Mouse (Mus musculus): ENCODE measurements around the gene Skp1a.

Skp1a gene

DNA sequence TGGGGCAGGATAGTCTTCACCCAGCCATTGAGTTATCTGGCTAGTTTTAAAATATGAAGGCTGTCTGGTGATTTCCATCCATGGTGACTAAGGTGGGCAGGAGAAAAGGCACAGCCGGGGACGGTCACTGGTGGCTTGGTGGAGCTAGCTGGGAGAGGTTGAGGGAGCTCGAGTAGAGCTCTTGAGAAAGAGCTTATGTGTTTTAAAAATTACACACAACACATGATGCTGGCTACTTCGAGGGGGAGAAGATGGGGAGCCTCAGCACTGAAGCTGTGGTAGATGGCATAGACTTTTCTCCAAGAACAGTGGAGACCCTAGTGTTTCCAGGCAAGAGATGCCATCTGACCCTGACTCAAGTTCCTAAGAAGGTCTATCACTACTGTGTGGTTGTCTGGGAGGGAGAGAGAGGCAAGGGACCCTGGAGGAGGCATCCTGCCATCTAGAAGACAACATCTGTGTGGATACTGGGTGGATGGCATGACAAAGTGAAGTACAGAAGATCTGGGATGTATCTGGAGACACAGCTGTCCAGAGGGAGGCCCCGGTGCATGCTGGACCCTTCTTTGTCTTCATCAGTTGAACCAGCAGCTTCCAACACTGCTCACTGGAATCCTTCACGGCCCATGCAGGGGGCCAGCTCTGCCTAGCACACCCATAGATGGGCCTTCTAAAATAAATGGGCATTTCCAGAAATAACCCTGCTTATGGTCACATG lies 45.8 kb downstream of the Skp1a start:
- DNase-seq (ENCODE audit: low spot score in 2 of 2), result no peak

DNA sequence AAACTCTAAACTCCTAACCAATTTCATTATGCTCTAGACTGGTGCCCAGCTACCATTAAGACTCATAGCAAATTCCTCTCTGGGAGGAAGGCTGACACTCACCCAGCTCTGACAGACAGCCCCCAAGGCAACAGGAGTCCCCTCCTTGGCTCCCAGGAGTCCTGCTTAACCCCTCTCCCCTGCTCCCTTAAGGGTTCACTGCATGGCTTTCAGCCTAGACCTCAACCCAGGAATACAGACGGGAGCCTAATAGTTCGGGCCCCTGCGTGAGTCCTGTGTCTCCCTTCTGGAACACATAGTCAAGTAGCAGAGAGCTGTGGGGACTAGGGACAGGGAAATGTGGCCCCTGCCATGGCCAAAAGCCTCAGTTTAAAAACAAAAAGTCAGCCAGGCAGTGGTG lies 46.4 kb downstream of the Skp1a start:
- DNase-seq (ENCODE audit: low spot score in 2 of 2), result no peak

DNA sequence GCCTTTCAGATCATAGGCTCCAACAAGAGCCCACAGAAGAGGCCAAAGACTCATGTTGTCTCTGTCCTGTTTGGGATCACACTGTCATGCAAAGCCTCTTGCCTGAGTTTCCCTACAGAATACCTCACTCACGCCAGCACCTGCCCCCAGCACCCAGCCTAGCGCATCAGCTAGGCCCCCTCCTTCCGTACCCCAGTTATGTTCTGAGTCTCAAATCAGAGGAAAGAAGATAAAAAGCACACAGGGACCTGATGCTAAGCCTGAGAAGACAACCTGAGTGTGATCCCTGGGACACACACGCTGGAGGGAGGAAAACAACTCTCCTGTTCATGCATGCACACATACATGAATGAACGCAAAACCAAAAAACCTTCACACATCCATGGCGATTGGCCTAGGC lies 47.2 kb downstream of the Skp1a start:
- DNase-seq (ENCODE audit: low spot score in 2 of 2), result no peak

DNA sequence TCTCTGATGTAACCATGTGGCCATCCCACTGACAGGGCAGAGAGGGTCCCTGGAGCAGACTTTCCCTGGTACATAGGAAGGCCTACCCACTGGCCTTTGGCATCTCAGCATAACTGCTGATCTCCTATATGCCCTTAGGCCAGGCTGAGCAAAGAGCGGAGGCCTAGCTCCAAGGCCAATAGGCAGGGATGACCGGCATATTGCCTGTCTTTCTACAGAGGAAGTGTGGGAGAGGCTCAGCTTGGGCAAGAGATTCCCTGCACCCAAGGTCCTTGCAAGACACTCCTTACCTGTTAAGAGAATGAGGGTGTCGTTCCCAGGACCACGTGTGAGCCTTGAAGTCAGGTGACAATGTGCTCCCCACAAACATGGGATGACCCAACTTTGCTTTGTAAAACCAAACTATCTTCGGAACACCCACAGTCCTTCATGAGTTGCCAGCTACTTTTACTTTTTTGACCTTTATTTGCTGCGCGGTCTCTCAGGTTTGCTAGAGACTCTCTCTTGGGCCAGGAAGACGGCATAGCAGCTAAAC lies 47.9 kb downstream of the Skp1a start:
- DNase-seq (ENCODE audit: low spot score in 2 of 2), result no peak

DNA sequence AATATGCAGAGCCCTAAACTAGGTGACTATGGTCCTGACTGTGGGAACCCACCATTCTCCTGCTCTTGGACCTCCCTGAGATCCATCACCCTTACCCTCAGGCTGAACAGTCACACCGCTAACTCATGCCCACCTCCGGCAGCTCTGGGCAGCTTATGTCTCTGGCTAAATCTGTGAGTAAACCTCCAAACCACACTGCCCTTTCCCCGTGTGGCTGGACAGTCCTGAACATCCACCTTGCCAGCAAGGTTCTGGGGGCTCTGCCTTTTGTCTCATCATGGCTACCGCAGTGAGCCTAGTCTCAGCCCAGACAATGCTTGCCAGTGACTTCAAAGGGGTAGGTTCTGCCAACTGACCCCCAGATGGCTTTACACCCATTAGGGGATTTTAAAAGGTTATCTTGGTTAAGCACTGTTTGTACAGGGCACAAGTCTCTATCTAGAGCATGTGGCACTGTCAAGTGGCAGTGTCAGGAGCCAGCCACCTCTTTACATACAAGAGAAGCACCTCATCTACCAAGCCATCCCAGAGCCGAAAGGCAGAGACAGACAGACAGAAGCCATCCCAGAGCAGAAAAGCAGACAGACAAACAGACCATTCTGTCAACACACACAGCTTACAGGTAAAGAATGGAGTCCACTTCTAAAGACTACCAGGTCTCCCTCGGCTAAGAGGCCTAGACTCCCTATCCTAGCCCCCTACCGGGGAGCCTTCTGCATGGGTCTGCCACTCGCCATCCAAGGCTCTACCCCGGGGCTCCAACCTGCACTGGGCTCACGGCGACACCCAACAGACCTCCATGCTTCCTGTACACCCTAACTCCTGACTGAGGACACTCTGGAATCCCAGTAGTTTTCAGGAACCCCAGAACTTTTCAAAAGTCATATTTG lies 49.0 kb downstream of the Skp1a start:
- DNase-seq (ENCODE audit: low spot score in 2 of 2), result no peak

DNA sequence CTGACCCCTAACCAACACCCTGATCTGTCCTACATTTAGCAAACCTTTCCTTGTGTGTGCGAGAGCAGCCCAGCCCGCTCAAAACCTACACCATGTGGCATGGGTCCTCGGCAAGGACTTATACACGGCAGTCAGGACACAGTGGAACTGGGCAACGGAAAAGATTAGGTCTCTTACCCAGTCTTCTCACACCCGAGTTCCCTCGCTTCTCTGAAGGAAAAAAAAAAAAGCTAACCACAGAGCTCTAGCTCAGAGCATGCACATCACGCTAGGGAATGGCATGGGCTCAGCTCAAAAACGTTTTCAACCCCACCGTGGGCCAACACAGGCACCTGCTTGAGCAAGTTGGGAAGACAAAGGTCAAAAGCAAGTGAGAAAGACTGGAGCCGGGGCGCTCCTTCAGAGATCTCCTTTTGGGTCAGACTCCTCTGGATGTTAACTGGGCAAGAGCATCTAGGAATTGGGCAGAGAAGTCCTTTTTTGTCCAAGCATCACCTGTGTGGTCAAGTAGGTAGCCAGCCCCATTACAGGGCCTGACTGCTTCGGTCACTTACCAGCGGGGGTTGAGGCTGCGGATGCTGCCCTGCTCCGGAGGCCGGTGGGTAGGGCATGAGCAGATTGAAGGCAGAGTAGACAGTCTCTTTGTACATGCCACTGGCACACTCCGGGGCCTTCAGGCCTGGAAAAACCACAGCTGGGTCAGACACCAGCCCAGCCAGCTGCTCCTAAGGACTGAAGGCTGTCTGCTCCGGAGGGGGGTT lies 50.0 kb downstream of the Skp1a start:
- DNase-seq (ENCODE audit: low spot score in 2 of 2), result no peak

DNA sequence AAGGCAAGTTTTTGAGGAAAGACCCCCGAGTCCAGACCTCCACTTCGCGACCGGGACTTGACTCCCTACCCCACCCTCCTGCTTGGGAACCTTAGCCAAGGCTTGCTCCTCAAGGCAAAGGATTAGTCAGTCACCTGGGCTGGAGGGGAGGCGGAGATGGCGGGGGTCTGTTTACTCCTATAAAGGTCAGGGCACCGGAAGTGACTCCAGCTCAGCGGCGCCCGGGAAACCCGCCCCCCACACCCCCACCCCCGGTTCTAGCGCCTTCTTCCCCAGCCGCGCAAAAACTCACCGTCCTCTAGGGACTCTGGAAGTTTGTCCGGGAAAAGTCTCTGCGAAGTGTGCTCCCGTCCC lies 50.6 kb downstream of the Skp1a start:
- no peak for DNase-seq (ENCODE audit: low spot score in 2 of 2)

DNA sequence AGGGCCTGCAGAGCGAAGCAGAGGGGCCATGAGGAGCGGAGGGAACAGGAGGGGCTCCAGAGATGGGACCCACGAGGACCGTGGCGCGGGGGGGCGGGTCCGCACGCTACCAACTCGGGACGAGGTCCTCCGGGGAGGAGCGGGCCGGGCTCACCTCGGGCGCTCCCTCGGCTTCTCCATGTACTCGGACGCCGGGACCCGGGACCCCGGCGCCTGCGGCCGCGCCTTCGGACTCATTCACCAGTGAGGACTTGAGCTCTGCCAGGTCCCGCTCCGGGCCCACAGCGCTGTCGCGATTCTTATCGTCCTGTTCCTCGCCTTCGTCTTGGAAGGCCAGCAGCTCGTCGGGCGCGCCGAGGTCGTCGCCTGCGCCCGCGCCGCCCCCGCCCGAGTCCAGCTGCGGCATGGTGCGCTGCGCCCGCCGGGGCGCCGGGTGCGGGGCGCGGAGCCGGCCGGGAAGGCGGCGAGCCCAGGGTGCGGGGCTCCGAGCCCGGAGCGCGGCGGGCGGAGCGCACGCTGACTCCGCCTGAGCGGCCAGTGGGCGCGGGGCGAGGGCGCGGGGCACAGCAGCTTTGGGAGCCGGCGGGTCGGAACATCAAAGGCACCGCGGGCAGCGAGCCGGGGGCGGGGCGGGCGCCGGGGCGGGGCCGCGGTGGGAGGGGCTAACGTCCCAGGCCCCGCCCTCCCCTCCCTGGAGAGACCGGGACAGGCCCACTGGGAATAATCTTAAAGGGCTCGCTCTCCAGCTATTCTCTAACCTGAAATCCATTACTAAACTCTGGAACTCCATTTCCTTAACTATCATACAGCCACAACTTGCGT lies 51.2 kb downstream of the Skp1a start, which contains the start of gene Tcf7:
TSS of gene Tcf7 (minus strand) at position 241 of the 822 bp plus-strand sequence.
- DNase-seq (ENCODE audit: low spot score in 2 of 2), result no peak

DNA sequence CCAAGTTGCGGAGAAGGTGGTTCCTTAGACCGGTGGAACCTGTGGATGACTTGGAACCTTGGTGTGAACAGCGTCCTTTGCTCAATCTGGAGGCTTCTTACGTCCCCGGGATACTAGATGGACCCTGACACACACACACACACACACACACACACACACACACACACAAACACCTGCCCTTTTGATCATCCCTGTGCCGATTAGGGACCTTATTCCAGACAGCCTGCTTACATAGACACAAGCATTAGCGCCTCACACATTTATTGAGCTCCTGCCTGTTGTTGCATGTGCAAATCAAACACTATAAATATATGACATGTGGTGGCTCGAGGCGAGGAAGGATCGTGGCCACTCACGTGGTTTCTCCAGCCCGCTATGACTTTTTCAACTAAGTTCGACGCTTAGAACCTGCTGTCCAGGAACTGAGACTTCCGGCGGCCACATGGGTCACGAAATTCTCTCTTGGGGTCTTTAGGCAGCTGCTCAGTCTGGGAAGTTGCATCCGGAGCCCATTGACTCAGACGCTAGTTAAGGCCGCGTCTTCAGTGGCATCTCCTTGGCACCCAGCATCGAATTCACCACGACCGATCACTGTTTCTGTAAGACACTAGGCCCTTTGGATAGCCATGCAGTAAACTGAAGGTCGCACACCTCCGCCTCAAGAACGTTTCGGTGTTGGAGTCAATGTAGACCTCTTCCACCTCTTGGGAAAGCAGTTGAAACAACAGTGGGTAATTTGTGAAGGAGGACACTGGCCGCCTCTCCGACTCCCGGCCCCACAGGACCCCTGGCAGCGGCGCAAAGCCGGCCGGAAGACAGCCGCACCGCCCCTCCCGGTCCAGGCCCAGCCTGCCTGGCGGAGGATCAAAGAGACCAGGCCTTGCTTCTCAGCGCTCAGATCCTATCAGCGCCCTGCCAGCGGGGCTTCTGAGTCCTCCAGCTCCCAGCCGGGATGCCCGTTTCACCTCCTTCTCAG lies 52.1 kb downstream of the Skp1a start:
- DNase-seq (ENCODE audit: low spot score in 2 of 2), result no peak

DNA sequence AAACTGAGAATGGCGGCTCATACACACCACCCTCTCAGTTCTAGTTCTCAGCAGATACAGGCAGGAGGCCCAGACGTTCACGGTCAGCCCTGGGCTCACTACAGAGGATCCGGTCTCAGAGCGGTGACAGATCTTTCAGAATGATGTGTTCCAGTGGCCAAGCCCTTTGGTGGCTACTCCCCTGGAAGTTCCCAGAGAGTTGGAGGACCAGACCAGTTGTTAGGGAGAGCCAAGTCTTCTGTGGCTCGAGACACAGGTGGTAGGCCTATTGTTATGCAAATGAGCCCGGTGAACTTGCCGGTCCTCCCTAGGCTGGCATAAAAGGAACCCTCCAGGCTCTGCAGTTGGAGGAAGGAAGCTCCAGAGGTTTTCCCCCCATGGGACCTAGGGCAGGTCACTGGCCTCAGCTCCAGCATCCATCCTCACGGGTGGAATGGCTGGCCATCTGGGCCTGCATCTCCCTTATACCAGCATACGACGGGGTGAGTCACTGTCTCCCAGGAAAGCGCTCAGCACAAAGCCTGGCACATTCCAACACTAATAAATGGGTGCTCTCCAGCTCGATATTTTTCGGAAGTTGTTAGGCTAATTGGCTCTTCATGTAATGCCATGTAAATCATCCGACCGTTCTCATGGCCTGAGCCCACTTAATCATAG lies 54.6 kb downstream of the Skp1a start:
- no peak for DNase-seq (ENCODE audit: low spot score in 2 of 2)

DNA sequence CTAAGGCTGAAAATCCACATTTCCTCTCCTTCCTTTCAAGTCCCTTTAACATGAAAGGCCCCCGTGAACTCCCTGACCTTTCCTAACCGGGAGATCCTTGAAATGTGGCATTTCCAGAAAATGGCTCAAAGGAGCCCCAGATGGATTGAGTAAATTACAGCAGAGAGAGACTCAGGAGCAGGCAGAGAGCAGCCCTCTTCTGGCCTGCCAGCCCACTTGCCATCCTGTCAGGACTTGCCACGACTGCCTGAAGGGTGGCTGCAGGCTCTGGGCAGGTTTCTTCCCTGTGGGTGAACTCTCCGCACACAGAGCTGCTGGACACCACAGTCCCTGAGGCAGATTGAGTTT lies 55.1 kb downstream of the Skp1a start:
- no peak for DNase-seq (ENCODE audit: low spot score in 2 of 2)

DNA sequence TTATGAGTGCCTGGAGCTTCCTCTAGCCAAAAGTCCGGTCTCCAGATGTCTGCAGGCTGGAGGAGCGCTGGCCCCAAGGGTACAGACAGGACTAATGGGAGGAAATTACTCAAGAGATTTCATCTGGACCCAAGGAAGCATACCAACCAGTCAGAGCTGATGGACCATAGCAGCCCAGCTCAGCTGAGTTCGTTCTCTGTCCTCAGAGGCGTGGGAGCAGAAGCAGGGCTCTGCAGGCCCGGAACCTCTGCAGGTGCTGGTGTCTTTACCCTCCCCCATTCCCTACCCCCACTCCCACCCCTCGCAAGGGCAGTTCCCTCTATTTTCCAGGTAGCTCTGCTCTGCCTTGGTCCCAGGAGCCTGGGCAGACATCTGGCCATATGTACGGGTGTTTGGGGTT lies 60.6 kb downstream of the Skp1a start:
- DNase-seq (ENCODE audit: low spot score in 2 of 2), result no peak

DNA sequence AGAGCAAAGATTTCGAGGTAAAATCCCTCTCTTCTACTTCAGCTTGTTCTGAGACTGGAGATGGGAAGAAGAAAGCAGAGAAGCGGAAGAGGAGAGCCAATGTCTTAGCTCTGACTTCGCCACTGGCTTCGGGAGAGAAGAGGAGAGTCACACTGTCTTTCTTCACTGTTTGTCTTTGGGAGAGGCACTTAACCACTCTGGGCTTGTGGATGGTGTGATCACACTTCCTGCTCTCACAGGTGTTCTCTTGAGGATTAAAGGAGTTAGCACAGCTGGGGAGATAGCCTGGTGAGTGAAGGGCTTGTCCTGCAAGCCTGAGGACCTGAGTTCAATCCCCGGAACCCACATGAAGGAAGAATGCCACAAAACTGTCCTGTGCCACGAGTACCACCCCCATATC lies 61.1 kb downstream of the Skp1a start:
- DNase-seq (ENCODE audit: low spot score in 2 of 2), result no peak

DNA sequence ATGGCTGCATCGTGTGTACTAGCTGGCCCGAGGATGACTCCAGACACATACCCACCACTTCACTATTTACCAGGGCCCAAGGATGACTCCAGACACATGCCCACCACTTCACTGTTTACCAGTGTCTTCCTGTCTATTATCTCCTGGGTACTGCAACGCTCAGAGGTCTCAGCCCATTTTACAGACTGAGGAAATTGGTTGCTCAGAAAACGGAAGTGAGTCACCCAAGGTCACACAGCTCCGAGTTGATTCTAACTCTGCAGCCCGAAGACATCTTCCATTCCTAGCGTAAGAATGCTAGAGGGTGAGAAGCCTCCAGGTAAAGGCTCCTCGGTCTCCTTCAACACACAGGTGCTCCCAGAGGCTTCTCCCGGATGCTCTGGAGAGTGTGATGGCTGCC lies 62.3 kb downstream of the Skp1a start:
- DNase-seq (ENCODE audit: low spot score in 2 of 2), result no peak
